ENCODE assay signal across 7 mouse cellular contexts in the genomic region with DNA sequence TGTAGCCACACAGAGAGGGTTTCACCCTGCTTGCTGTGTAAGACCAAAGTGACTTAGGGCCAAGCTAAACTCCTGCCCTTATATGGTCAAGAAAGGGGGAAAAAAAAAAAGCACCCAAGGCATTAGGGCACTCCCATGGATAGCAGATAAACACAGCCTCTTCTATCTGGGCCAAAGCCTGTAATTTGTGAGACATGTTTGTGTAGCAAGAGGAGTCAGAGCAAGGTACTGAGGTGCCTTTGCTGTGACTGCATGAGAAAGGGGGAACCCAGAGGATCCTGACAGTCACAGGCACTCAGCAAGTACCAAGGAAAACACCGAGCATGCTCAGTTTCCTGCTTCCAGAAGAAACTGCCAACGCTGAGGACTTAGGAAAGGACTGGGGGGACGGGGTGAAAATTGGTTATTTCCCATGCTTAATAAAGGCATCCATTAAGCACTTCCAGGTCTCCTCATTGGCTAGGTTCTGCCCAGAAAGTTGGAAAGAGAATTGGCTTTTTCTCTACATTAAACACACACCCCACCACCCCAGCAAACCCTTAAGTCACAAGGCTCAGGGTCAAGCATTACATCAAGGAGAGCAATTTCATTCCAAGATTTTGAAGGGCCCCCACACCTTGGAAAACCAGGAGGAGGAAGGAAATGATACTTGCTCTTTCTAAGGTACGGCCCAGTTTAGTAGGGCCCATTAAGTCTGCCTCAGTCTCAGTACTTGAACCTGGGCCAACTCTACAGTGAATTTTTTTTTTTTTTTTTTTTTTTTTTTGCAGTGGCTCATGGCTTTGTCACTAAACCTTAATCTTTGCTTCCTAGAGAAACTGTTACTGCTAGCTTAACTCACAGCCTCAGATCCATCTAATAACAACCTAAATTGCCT. TPM values are rescaled to one million over a fixed set of nuclear protein-coding genes. Genes with fewer than 3 reads are reported as not detected.
DNase-seq lines count a peak whose midpoint lies in the region; ATAC-seq and TF ChIP-seq lines count a peak whose summit lies in the region.

No protein-coding gene starts in this region.

- no peak for TF ChIP-seq POLR2A in thymus, adult 2 months (IDR thresholded peaks at IDR 0.05; ENCODE audit: control insufficient read depth, extremely low read depth, insufficient read depth, low read length, poor library complexity)

- H3K27me3 ChIP-seq in E14TG2a.4 (ENCODE audit: insufficient read depth, low read length) = no peaks in the 10 kb centered on the region
- H3K27me3 ChIP-seq in hindbrain, embryonic 12.5 days = peaks cover 4% of the 10 kb centered on the region
- no peaks in the 10 kb centered on the region for H3K27me3 ChIP-seq in lung, embryonic 14.5 days (ENCODE audit: insufficient read depth, low read length)
- H3K27me3 ChIP-seq in thymus, adult 2 months (ENCODE audit: control insufficient read depth, insufficient read depth, low read length) = no peaks in the 10 kb centered on the region

- 0 out of 2 replicates have a peak overlapping the region, but pooled peaks have one; percentile 27 for H3K9ac ChIP-seq in hindbrain, embryonic 12.5 days
- peak overlapping the region; percentile 43 for H3K9ac ChIP-seq in lung, embryonic 14.5 days

- peak; percentile 70 for DNase-seq in MEL-GATA-1-ER (ENCODE audit: extremely low read depth, low read depth)
- peak; percentile 56 for DNase-seq in lung, embryonic 14.5 days
- no peak for DNase-seq in thymus, adult 2 months
- DNase-seq in B cell, adult 2 months = no peak

- WGBS in hindbrain, embryonic 12.5 days = 59% methylated on average over 4 of the region's 4 CpGs
- 28% methylated on average over 4 of the region's 4 CpGs for WGBS in lung, embryonic 14.5 days
- WGBS in thymus, adult 2 months = 83% methylated on average over 4 of the region's 4 CpGs

- H3K36me3 ChIP-seq in E14TG2a.4 (ENCODE audit: insufficient read depth, low read length) = peaks cover 31% of the 10 kb centered on the region
- H3K36me3 ChIP-seq in hindbrain, embryonic 12.5 days = peaks cover under 1% of the 10 kb centered on the region
- peaks cover 38% of the 10 kb centered on the region for H3K36me3 ChIP-seq in lung, embryonic 14.5 days (ENCODE audit: insufficient read depth)
- no peaks in the 10 kb centered on the region for H3K36me3 ChIP-seq in thymus, adult 2 months (ENCODE audit: control insufficient read depth, insufficient read depth, low read length)

- peaks cover 85% of the 10 kb centered on the region for H3K4me1 ChIP-seq in E14TG2a.4 (replicated peaks; ENCODE audit: low read depth, low read length)
- H3K4me1 ChIP-seq in hindbrain, embryonic 12.5 days = peaks cover 37% of the 10 kb centered on the region
- H3K4me1 ChIP-seq in lung, embryonic 14.5 days (ENCODE audit: insufficient read depth) = peaks cover 31% of the 10 kb centered on the region
- H3K4me1 ChIP-seq in thymus, adult 2 months (replicated peaks; ENCODE audit: control insufficient read depth, insufficient read depth, low read length) = peaks cover under 1% of the 10 kb centered on the region; the same call in 1 of the 2 replicates

- no peak for ATAC-seq in hindbrain, embryonic 12.5 days (ENCODE audit: low FRiP score)
- no peak for ATAC-seq in lung, embryonic 14.5 days (ENCODE audit: insufficient read depth)
- ATAC-seq in activated CD4-positive, CD25-positive, alpha-beta regulatory T cell, adult 4 months = no peak

- H3K4me3 ChIP-seq in E14TG2a.4 (replicated peaks; ENCODE audit: low read length) = peak overlapping the region; percentile 93
- no peak overlapping the region for H3K4me3 ChIP-seq in hindbrain, embryonic 12.5 days
- H3K4me3 ChIP-seq in lung, embryonic 14.5 days (ENCODE audit: low read depth, low read length) = peak overlapping the region; percentile 82
- no peak overlapping the region for H3K4me3 ChIP-seq in thymus, adult 2 months (ENCODE audit: control insufficient read depth, insufficient read depth, low read length)

- no peak for TF ChIP-seq CTCF in E14TG2a.4 (conservative IDR thresholded peaks at IDR 0.05; ENCODE audit: low read length)
- TF ChIP-seq CTCF in lung, embryonic 14.5 days (IDR thresholded peaks at IDR 0.05; ENCODE audit: low read depth) = no peak
- TF ChIP-seq CTCF in thymus, adult 2 months (IDR thresholded peaks at IDR 0.05; ENCODE audit: borderline replicate concordance, control insufficient read depth, extremely low read depth, insufficient read depth, low read length, poor library complexity) = no peak

- H3K27ac ChIP-seq in hindbrain, embryonic 12.5 days = no peak overlapping the region
- peak overlapping the region; percentile 61 for H3K27ac ChIP-seq in lung, embryonic 14.5 days (ENCODE audit: low read depth)
- H3K27ac ChIP-seq in thymus, adult 2 months (ENCODE audit: control insufficient read depth, insufficient read depth, low read length) = no peak overlapping the region

- H3K4me2 ChIP-seq in hindbrain, embryonic 12.5 days (replicated peaks) = peak overlapping the region; percentile 70
- peak overlapping the region; percentile 98 for H3K4me2 ChIP-seq in lung, embryonic 14.5 days

- H3K9me3 ChIP-seq in E14TG2a.4 (ENCODE audit: low read length) = no peaks in the 10 kb centered on the region
- no peaks in the 10 kb centered on the region for H3K9me3 ChIP-seq in hindbrain, embryonic 12.5 days (replicated peaks)
- H3K9me3 ChIP-seq in lung, embryonic 14.5 days (ENCODE audit: low read depth, low read length) = no peaks in the 10 kb centered on the region

RNA-seq across cellular contexts. Expression of a gene that starts 8.0 kb away (rescaled TPM):
- polyA plus RNA-seq in hindbrain, embryonic 12.5 days (2016; fragmentation: Nextera tagmentation; extraction: Ambion mirVana) = 396 and 527 TPM in 2 replicates
- 635 and 725 TPM in 2 replicates for polyA plus RNA-seq in lung, embryonic 14.5 days (2014; fragmentation: Nextera tagmentation; extraction: Ambion mirVana)
- polyA plus RNA-seq in activated CD4-positive, CD25-positive, alpha-beta regulatory T cell, adult 4 months (2017; shearing (Covaris generic)) = 10 to 100 TPM; 30.8 to 35.8 TPM
- 41.5 and 237 TPM in 2 replicates for polyA plus RNA-seq in thymus, adult 2 months (2012; rRNA removed)

Comparison
In these comparisons a context has a peak if more than half of its experiments do, and no peak if none do; other contexts are left out.
1. H3K4me3 ChIP-seq: peak in E14TG2a.4 (single experiment) and lung, embryonic 14.5 days (single experiment); none in hindbrain, embryonic 12.5 days (single experiment) and thymus, adult 2 months (single experiment).
2. DNase-seq: peak in MEL-GATA-1-ER (single experiment) and lung, embryonic 14.5 days (single experiment); none in thymus, adult 2 months (single experiment) and B cell, adult 2 months (0 of 2).